32 mouse cellular contexts compared by ENCODE assay signal in the genomic region with DNA sequence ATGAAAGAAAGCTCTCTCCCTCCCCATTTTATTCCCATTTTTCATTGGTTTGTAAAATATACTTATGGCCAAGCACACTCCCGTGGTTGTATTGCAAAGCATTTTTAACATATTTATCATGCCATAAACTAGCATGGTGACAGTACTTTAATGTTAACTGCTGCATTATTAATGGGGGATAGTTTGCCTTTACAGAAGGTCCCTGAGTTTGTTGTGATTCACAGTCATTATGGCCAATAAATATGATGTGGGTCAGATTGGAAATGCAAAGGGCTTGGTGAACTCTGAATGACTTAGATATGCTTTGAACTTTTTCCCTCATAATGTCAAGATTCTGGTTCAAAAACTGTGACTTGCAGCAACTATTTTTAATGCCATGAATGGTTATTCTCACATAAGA.
"Had no signal": no experiment of that assay in that cellular context is flagged by ENCODE, and none has a peak within 500 bp of the region (broad histone marks: within the 10 kb centered on the region; RNA-seq: fewer than 3 reads in every experiment).

No protein-coding gene starts in this region.

- ATAC-seq: liver, embryonic 12.5 days; liver, postnatal 0 days; lung, postnatal 0 days; midbrain, embryonic 13.5 days; midbrain, embryonic 15.5 days; midbrain, embryonic 16.5 days had no signal

- H3K27ac ChIP-seq: limb, embryonic 10.5 days; limb, embryonic 12.5 days; limb, embryonic 13.5 days; limb, embryonic 15.5 days; liver, embryonic 12.5 days; liver, embryonic 13.5 days; liver, embryonic 14.5 days; liver, embryonic 15.5 days; lung, embryonic 15.5 days; macrophage; midbrain, embryonic 10.5 days; midbrain, embryonic 12.5 days; midbrain, embryonic 13.5 days; midbrain, embryonic 15.5 days; neural tube, embryonic 12.5 days had no signal

- H3K36me3 ChIP-seq: limb, embryonic 10.5 days; limb, embryonic 12.5 days; limb, embryonic 13.5 days; limb, embryonic 15.5 days; liver, embryonic 12.5 days; liver, embryonic 13.5 days; liver, embryonic 15.5 days; lung, embryonic 15.5 days; midbrain, embryonic 10.5 days; midbrain, embryonic 12.5 days; midbrain, embryonic 13.5 days; midbrain, embryonic 15.5 days; neural tube, embryonic 12.5 days had no signal

- H3K4me1 ChIP-seq: limb, embryonic 10.5 days; limb, embryonic 12.5 days; limb, embryonic 13.5 days; limb, embryonic 15.5 days; liver, embryonic 12.5 days; liver, embryonic 13.5 days; liver, embryonic 15.5 days; lung, embryonic 15.5 days; midbrain, embryonic 10.5 days; midbrain, embryonic 12.5 days; midbrain, embryonic 13.5 days; midbrain, embryonic 15.5 days; neural tube, embryonic 12.5 days had no signal

- H3K4me2 ChIP-seq: limb, embryonic 12.5 days; limb, embryonic 13.5 days; limb, embryonic 15.5 days; liver, embryonic 11.5 days; liver, embryonic 12.5 days; liver, embryonic 13.5 days; liver, embryonic 15.5 days; lung, embryonic 14.5 days; lung, embryonic 15.5 days; midbrain, embryonic 11.5 days; midbrain, embryonic 12.5 days; midbrain, embryonic 13.5 days; midbrain, embryonic 15.5 days; neural tube, embryonic 12.5 days had no signal

- DNase-seq: left cerebral cortex, postnatal 4 days; liver; liver, embryonic 13.5 days; liver, postnatal 0 days; lung, adult 18-20 months; lung, adult 2 months; lung, embryonic 14.5 days; lung, postnatal 10 days; lung, postnatal 14 days; lung, postnatal 36 days; lung, postnatal 4 days; midbrain, embryonic 14.5 days had no signal

- H3K27me3 ChIP-seq: limb, embryonic 12.5 days; limb, embryonic 13.5 days; limb, embryonic 15.5 days; liver, embryonic 12.5 days; liver, embryonic 13.5 days; liver, embryonic 15.5 days; lung, embryonic 15.5 days; megakaryocyte, embryonic 14.5 days; midbrain, embryonic 12.5 days; midbrain, embryonic 13.5 days; midbrain, embryonic 15.5 days; neural tube, embryonic 12.5 days had no signal

- H3K9ac ChIP-seq: limb, embryonic 12.5 days; limb, embryonic 13.5 days; limb, embryonic 15.5 days; liver, embryonic 12.5 days; liver, embryonic 13.5 days; liver, embryonic 14.5 days; liver, embryonic 15.5 days; liver, postnatal 0 days; lung, embryonic 14.5 days; lung, embryonic 15.5 days; midbrain, embryonic 12.5 days; midbrain, embryonic 13.5 days; midbrain, embryonic 15.5 days; neural tube, embryonic 12.5 days had no signal

- H3K9me3 ChIP-seq: limb, embryonic 10.5 days; limb, embryonic 12.5 days; limb, embryonic 13.5 days; limb, embryonic 15.5 days; liver, embryonic 12.5 days; liver, embryonic 13.5 days; liver, embryonic 15.5 days; lung, embryonic 15.5 days; megakaryocyte, embryonic 14.5 days; midbrain, embryonic 10.5 days; midbrain, embryonic 12.5 days; midbrain, embryonic 13.5 days; midbrain, embryonic 15.5 days; neural tube, embryonic 12.5 days had no signal

- H3K4me3 ChIP-seq: limb, embryonic 10.5 days; limb, embryonic 12.5 days; limb, embryonic 13.5 days; limb, embryonic 15.5 days; liver, embryonic 12.5 days; liver, embryonic 13.5 days; liver, embryonic 15.5 days; lung, embryonic 15.5 days; megakaryocyte, embryonic 14.5 days; midbrain, embryonic 10.5 days; midbrain, embryonic 12.5 days; midbrain, embryonic 13.5 days; midbrain, embryonic 15.5 days; myocyte; neural tube, embryonic 12.5 days had no signal
